Comparison of ENCODE assay signal across 27 mouse cellular contexts in the genomic region with DNA sequence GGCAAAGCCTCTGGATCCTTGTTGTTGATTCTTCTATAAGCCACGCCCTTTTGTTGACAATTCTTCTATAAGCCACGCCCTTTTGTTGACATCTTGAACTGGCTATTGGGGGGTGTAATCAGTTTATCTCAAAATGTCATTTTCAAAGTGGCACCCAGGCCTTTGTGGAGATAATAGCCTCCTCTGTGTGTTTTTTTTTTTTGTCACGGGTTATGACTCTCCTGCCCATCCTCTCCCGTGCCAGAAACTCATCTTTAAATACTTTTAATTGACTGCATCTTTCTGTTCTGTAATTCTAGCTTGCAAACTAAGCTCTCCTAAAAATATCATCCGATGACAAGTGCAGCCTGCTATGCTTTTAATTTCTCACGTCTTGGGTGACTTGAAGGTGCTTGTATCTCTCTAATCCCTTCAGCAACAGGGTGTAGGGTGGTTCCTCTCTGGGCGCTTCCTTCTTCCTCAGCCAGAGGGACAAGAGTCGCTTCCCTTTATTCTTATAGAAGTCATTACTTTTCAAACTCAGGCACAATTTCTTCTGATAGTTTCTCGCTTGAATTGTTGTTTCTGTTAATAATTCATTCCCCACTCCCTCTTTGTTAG.
DNase-seq lines count a peak whose midpoint lies in the region; ATAC-seq and TF ChIP-seq lines count a peak whose summit lies in the region.
"Had no signal": no experiment of that assay in that cellular context is flagged by ENCODE, and none has a peak within 500 bp of the region (broad histone marks: within the 10 kb centered on the region; RNA-seq: fewer than 3 reads in every experiment).

No protein-coding gene starts in this region.

- peak; percentile 19 to 64; a peak in 3 of 4 replicates for TF ChIP-seq EP300 in MEL (IDR thresholded peaks at IDR 0.05; ENCODE audit: low read depth in 1 of 2, low read length in 2 of 2)

- no peaks in the 10 kb centered on the region for H3K79me2 ChIP-seq in MEL (ENCODE audit: control insufficient read depth, insufficient read depth, low read length, poor library complexity)

- no peak overlapping the region for H3K9ac ChIP-seq in kidney, embryonic 16.5 days (replicated peaks; ENCODE audit: low read length)
- H3K9ac ChIP-seq in MEL (ENCODE audit: control insufficient read depth, low read depth, low read length, poor library complexity, severe bottlenecking): peak overlapping the region; percentile 51
- H3K9ac ChIP-seq: forebrain, postnatal 0 days; heart, embryonic 13.5 days; lung, embryonic 15.5 days; neural tube, embryonic 13.5 days had no signal

- H3K27ac ChIP-seq in gastrocnemius, adult 2 months: peak overlapping the region; percentile 88
- H3K27ac ChIP-seq in kidney, embryonic 16.5 days (ENCODE audit: low read length): peak overlapping the region; percentile 44; the same call in 1 of the 2 replicates
- peak overlapping the region; percentile 92 for H3K27ac ChIP-seq in MEL (ENCODE audit: control insufficient read depth, low read depth, low read length)
- H3K27ac ChIP-seq: heart, embryonic 13.5 days; hindbrain, postnatal 0 days; kidney, postnatal 0 days; left cerebral cortex, adult 2 months; limb, embryonic 10.5 days; lung, embryonic 15.5 days; midbrain, embryonic 10.5 days; neural tube, embryonic 13.5 days had no signal

- H3K9me3 ChIP-seq in kidney, embryonic 16.5 days (ENCODE audit: low read length): no peaks in the 10 kb centered on the region
- no peaks in the 10 kb centered on the region for H3K9me3 ChIP-seq in MEL (replicated peaks; ENCODE audit: insufficient read depth, low read length)
- H3K9me3 ChIP-seq: heart, embryonic 13.5 days; limb, embryonic 10.5 days; lung, embryonic 15.5 days; midbrain, embryonic 10.5 days; neural tube, embryonic 13.5 days had no signal

- 0 out of 2 replicates have a peak, but pooled peaks cover 8% of the 10 kb centered on the region for H3K4me1 ChIP-seq in kidney, embryonic 16.5 days (ENCODE audit: insufficient read depth, low read length)
- peaks cover 34 to 48% of the 10 kb centered on the region in 2 experiments for H3K4me1 ChIP-seq in MEL (ENCODE audit: control insufficient read depth in 1 of 2, insufficient read depth in 2 of 2, low read length in 2 of 2)

- intact Hi-C loops in gastrocnemius, adult 2 months (cut with DNase I): loop anchor here (5.0 to 10.0 kb wide), 2 partner anchors 79 to 408 kb away; a partner anchor contains a TSS
- intact Hi-C loops in gastrocnemius, postnatal 14 days (cut with DNase I; ENCODE audit: low total_unique reads): no loop called here

- no peak for TF ChIP-seq RAD21 in MEL (IDR thresholded peaks at IDR 0.05; ENCODE audit: low read depth, low read length)

- H3K27me3 ChIP-seq in kidney, embryonic 16.5 days (ENCODE audit: insufficient read depth, low read length): no peaks in the 10 kb centered on the region
- no peaks in the 10 kb centered on the region for H3K27me3 ChIP-seq in MEL (ENCODE audit: control insufficient read depth in 1 of 2, insufficient read depth in 2 of 2, low read length in 2 of 2)
- H3K27me3 ChIP-seq: heart, embryonic 13.5 days; lung, embryonic 15.5 days; neural tube, embryonic 13.5 days; Patski had no signal

- H3K36me3 ChIP-seq in kidney, embryonic 16.5 days (ENCODE audit: insufficient read depth, low read length): no peaks in the 10 kb centered on the region
- peaks cover 0 to 52% of the 10 kb centered on the region in 2 experiments; a peak in 2 of 4 replicates for H3K36me3 ChIP-seq in MEL (ENCODE audit: control insufficient read depth in 1 of 2, insufficient read depth in 2 of 2, low read length in 2 of 2)
- H3K36me3 ChIP-seq: heart, embryonic 13.5 days; limb, embryonic 10.5 days; lung, embryonic 15.5 days; midbrain, embryonic 10.5 days; neural tube, embryonic 13.5 days had no signal

- no peak overlapping the region for H3K4me3 ChIP-seq in gastrocnemius, adult 2 months
- no peak overlapping the region for H3K4me3 ChIP-seq in kidney, embryonic 16.5 days (ENCODE audit: low read length)
- H3K4me3 ChIP-seq in MEL (ENCODE audit: control insufficient read depth in 1 of 2, insufficient read depth in 1 of 2, low read depth in 2 of 2, low read length in 2 of 2): peak overlapping the region; percentile 17 to 26
- H3K4me3 ChIP-seq: heart, embryonic 13.5 days; left cerebral cortex, adult 2 months; limb, embryonic 10.5 days; lung, embryonic 15.5 days; midbrain, embryonic 10.5 days; myocyte; neural tube, embryonic 13.5 days had no signal

- ATAC-seq in kidney, embryonic 16.5 days (ENCODE audit: low FRiP score, low TSS enrichment): no peak
- ATAC-seq in neutrophil, adult 5-6 weeks (ENCODE audit: extremely low read depth, insufficient number of reproducible peaks, low FRiP score, poor library complexity, severe bottlenecking): peak; percentile 40; the same call in 1 of the 2 replicates
- ATAC-seq: CD4-positive, CD25-positive, alpha-beta regulatory T cell, adult 4 months; forebrain, postnatal 0 days; hindbrain, postnatal 0 days; intestine, embryonic 16.5 days; midbrain, embryonic 16.5 days; Patski had no signal

- TF ChIP-seq CTCF in gastrocnemius, adult 2 months (IDR thresholded peaks at IDR 0.05): peak; percentile 40
- TF ChIP-seq CTCF in MEL (IDR thresholded peaks at IDR 0.05 in 2 of 3, conservative IDR thresholded peaks at IDR 0.05 in 1 of 3; ENCODE audit: control insufficient read depth in 1 of 3, insufficient read depth in 1 of 3, low read depth in 2 of 3, low read length in 3 of 3, poor library complexity in 1 of 3, severe bottlenecking in 1 of 3): no peak

- no peak overlapping the region for H3K4me2 ChIP-seq in kidney, embryonic 16.5 days (replicated peaks; ENCODE audit: low read depth, low read length)
- H3K4me2 ChIP-seq: heart, embryonic 13.5 days; lung, embryonic 15.5 days; neural tube, embryonic 13.5 days had no signal

- no peak for DNase-seq in gastrocnemius, adult 2 months
- DNase-seq in gastrocnemius, postnatal 14 days: no peak
- DNase-seq in kidney, adult 11 months: no peak
- DNase-seq in MEL (ENCODE audit: low read depth, low spot score): peak; percentile 94
- no peak for DNase-seq in thymus, postnatal 14 days
- DNase-seq in embryo, embryonic 10.5 days (ENCODE audit: low spot score): no peak
- DNase-seq: adrenal gland, postnatal 36 days; cerebellum, adult 9-10 months; forebrain, postnatal 0 days; heart, adult 18-20 months; lung, postnatal 36 days; thymus, adult 2 months had no signal

- 71% methylated on average over 9 of the region's 9 CpGs for WGBS in kidney, embryonic 16.5 days

- peak in 1 of 2 experiments; percentile 39; a peak in 1 of 4 replicates for TF ChIP-seq POLR2A in MEL (IDR thresholded peaks at IDR 0.05; ENCODE audit: control insufficient read depth in 1 of 2, insufficient read depth in 1 of 2, low read depth in 1 of 2, low read length in 2 of 2, poor library complexity in 1 of 2)

TF ChIP-seq in MEL, 35 proteins besides CTCF, POLR2A, EP300 and RAD21 (continues in another document):
- TF ChIP-seq ELF1 (IDR thresholded peaks at IDR 0.05; ENCODE audit: low read depth, low read length) (peak; percentile 78; the same call in 1 of the 2 replicates), ZKSCAN1 (IDR thresholded peaks at IDR 0.05; ENCODE audit: low read depth, low read length) (no peak), ETS1 (IDR thresholded peaks at IDR 0.05; ENCODE audit: low read depth, low read length) (peak; percentile 51), HCFC1 (IDR thresholded peaks at IDR 0.05; ENCODE audit: low read depth, low read length) (0 out of 2 replicates have a peak, but pooled peaks have one; percentile 26), GATA1 (IDR thresholded peaks at IDR 0.05; ENCODE audit: low read depth, low read length) (peak; percentile 69), NRF1 (IDR thresholded peaks at IDR 0.05; ENCODE audit: insufficient read depth, low read depth, low read length, poor library complexity, severe bottlenecking) (no peak), ZMIZ1 (IDR thresholded peaks at IDR 0.05; ENCODE audit: low read depth, low read length) (no peak), CHD2 (IDR thresholded peaks at IDR 0.05; ENCODE audit: low read length) (no peak), JUND (IDR thresholded peaks at IDR 0.05; ENCODE audit: low read depth, low read length) (no peak), SMC3 (IDR thresholded peaks at IDR 0.05; ENCODE audit: low read depth, low read length) (no peak), USF1 (IDR thresholded peaks at IDR 0.05; ENCODE audit: low read depth, low read length) (no peak), MAZ (IDR thresholded peaks at IDR 0.05; ENCODE audit: low read depth, low read length) (no peak; the same call in 1 of the 2 replicates), UBTF (IDR thresholded peaks at IDR 0.05; ENCODE audit: borderline replicate concordance, insufficient read depth, low read depth, low read length) (no peak), MYC (IDR thresholded peaks at IDR 0.05; ENCODE audit: low read depth, low read length) (peak; percentile 55; the same call in 1 of the 2 replicates), BHLHE40 (IDR thresholded peaks at IDR 0.05; ENCODE audit: borderline replicate concordance, low read depth, low read length) (peak; percentile 60; the same call in 1 of the 2 replicates), RCOR1 (IDR thresholded peaks at IDR 0.05; ENCODE audit: low read depth, low read length) (peak; percentile 25; the same call in 1 of the 2 replicates), MEF2A (IDR thresholded peaks at IDR 0.05; ENCODE audit: extremely low read depth, insufficient replicate concordance, low read depth, low read length, poor library complexity, severe bottlenecking) (no peak), NELFE (IDR thresholded peaks at IDR 0.05; ENCODE audit: low read depth, low read length) (no peak), CHD1 (IDR thresholded peaks at IDR 0.05; ENCODE audit: low read depth, low read length) (no peak), TCF12 (IDR thresholded peaks at IDR 0.05; ENCODE audit: low read depth, low read length) (no peak; the same call in 1 of the 2 replicates), GABPA (IDR thresholded peaks at IDR 0.05; ENCODE audit: low read depth, low read length) (no peak), ZNF384 (IDR thresholded peaks at IDR 0.05; ENCODE audit: low read depth, low read length) (peak; percentile 78), USF2 (IDR thresholded peaks at IDR 0.05; ENCODE audit: borderline replicate concordance in 1 of 2, insufficient read depth in 1 of 2, low read depth in 1 of 2, low read length in 2 of 2) (no peak), E2F4 (IDR thresholded peaks at IDR 0.05; ENCODE audit: borderline replicate concordance, low read depth, low read length) (no peak), MXI1 (IDR thresholded peaks at IDR 0.05; ENCODE audit: low read depth, low read length) (peak; percentile 71; the same call in 1 of the 2 replicates), SIN3A (IDR thresholded peaks at IDR 0.05; ENCODE audit: low read length) (peak; percentile 68), MAX (IDR thresholded peaks at IDR 0.05; ENCODE audit: low read length) (peak; percentile 57; the same call in 1 of the 2 replicates), TAL1 (IDR thresholded peaks at IDR 0.05; ENCODE audit: low read length) (no peak), POLR2AphosphoS2 (IDR thresholded peaks at IDR 0.05; ENCODE audit: low read length) (no peak)

Comparison
In these comparisons a context has a peak if more than half of its experiments do, and no peak if none do; other contexts are left out.
1. H3K4me3 ChIP-seq: peak in MEL (2 of 2); none in gastrocnemius, adult 2 months (single experiment) and kidney, embryonic 16.5 days (single experiment).
2. Peak in every context shown above with its lines, with median percentiles within 50 percentile points of each other: H3K27ac ChIP-seq.